Mouse (Mus musculus): Measurements from ENCODE around the gene Lrrc26.
A peak's percentile ranks its signal among the peaks of the same experiment; 100 is the strongest.
"Not testable (repeated sequence)": the region's sequence is repeated elsewhere in the genome, so short reads cannot be mapped to it uniquely, and the experiment has no call there.

Gene Lrrc26

GRCm38 (mm10) chr2:25289651-25290050 lies at the start of gene Lrrc26:
TSS of gene Lrrc26 (plus strand) at chr2:25289915.
- DNase-seq (ENCODE audit: low spot score in 2 of 2), result no peak

- DNase-seq (ENCODE audit: low spot score in 2 of 2), result no peak
Observed at GRCm38 (mm10) chr2:25240310-25240709, 49.4 kb upstream of the Lrrc26 start.

- DNase-seq (ENCODE audit: low spot score in 2 of 2), result peak; percentile 71 to 73
Observed at GRCm38 (mm10) chr2:25240723-25241437, 48.8 kb upstream of the Lrrc26 start.

GRCm38 (mm10) chr2:25241438-25241775 lies 48.3 kb upstream of the Lrrc26 start:
- no peak for DNase-seq (ENCODE audit: low spot score in 2 of 2)

GRCm38 (mm10) chr2:25242101-25242506 lies 47.6 kb upstream of the Lrrc26 start, which contains the start of the genes Rnf208 and Cysrt1:
TSS of gene Rnf208 (plus strand) at chr2:25242255.
TSS of gene Cysrt1 (minus strand) at chr2:25242452.
- DNase-seq (ENCODE audit: low spot score in 2 of 2), result no peak

- no peak for DNase-seq (ENCODE audit: low spot score in 2 of 2)
Observed at GRCm38 (mm10) chr2:25243342-25243741, 46.4 kb upstream of the Lrrc26 start.

- no peak for DNase-seq (ENCODE audit: low spot score in 2 of 2)
Observed at GRCm38 (mm10) chr2:25244144-25244543, 45.6 kb upstream of the Lrrc26 start.

- no peak for DNase-seq (ENCODE audit: low spot score in 2 of 2)
Observed at GRCm38 (mm10) chr2:25246183-25247072, 43.3 kb upstream of the Lrrc26 start, which contains the start of gene AL732309.1. TSS of gene AL732309.1 (minus strand) at chr2:25246863.

GRCm38 (mm10) chr2:25252331-25252730 lies 37.4 kb upstream of the Lrrc26 start:
- DNase-seq (ENCODE audit: low spot score in 2 of 2), result no peak

GRCm38 (mm10) chr2:25255284-25255779 lies 34.4 kb upstream of the Lrrc26 start, which contains the start of gene Tmem203:
TSS of gene Tmem203 (plus strand) at chr2:25255439.
- peak; percentile 88 to 89 for DNase-seq (ENCODE audit: low spot score in 2 of 2)

GRCm38 (mm10) chr2:25256443-25257109 lies 33.1 kb upstream of the Lrrc26 start:
- DNase-seq (ENCODE audit: low spot score in 2 of 2), result not testable (repeated sequence)

GRCm38 (mm10) chr2:25257250-25257649 lies 32.5 kb upstream of the Lrrc26 start:
- not testable (repeated sequence) for DNase-seq (ENCODE audit: low spot score in 2 of 2)

GRCm38 (mm10) chr2:25258887-25259286 lies 30.8 kb upstream of the Lrrc26 start:
- no peak for DNase-seq (ENCODE audit: low spot score in 2 of 2)

GRCm38 (mm10) chr2:25261870-25262269 lies 27.8 kb upstream of the Lrrc26 start:
- no peak for DNase-seq (ENCODE audit: low spot score in 2 of 2)

GRCm38 (mm10) chr2:25262291-25262767 lies 27.4 kb upstream of the Lrrc26 start, which contains the start of gene Tprn:
TSS of gene Tprn (plus strand) at chr2:25262618.
- DNase-seq (ENCODE audit: low spot score in 2 of 2), result peak; percentile 90 to 97

GRCm38 (mm10) chr2:25262795-25263622 lies 26.7 kb upstream of the Lrrc26 start:
- no peak for DNase-seq (ENCODE audit: low spot score in 2 of 2)

GRCm38 (mm10) chr2:25263623-25264285 lies 26.0 kb upstream of the Lrrc26 start:
- DNase-seq (ENCODE audit: low spot score in 2 of 2), result no peak

- DNase-seq (ENCODE audit: low spot score in 2 of 2), result no peak
Observed at GRCm38 (mm10) chr2:25264286-25264660, 25.4 kb upstream of the Lrrc26 start.

- DNase-seq (ENCODE audit: low spot score in 2 of 2), result no peak
Observed at GRCm38 (mm10) chr2:25264851-25265250, 24.9 kb upstream of the Lrrc26 start.
